Mouse (Mus musculus) splenic B cell, adult 2 months (primary cell): Measurements from ENCODE around the gene Eci2.
"Not testable (repeated sequence)": the region's sequence is repeated elsewhere in the genome, so short reads cannot be mapped to it uniquely, and the experiment has no call there.

Experiments used
- DNase-seq: peaks from one replicate; pipeline ENCODE4 v3.0.0-alpha.2; 2011; ENCODE audit warnings: low read depth, low spot score
- H3K27me3 ChIP-seq: 2 replicates; pipeline ENCODE4 v1.6.1; 2012; ENCODE audit warnings: mild to moderate bottlenecking, low read length, moderate library complexity, mixed read lengths; ENCODE audit not compliant: control insufficient read depth, poor library complexity, insufficient read depth, severe bottlenecking
- H3K36me3 ChIP-seq: 2 replicates; pipeline ENCODE4 v1.6.1; 2012; ENCODE audit warnings: mild to moderate bottlenecking, low read length, moderate library complexity, mixed read lengths; ENCODE audit not compliant: control insufficient read depth, poor library complexity, insufficient read depth, severe bottlenecking

Eci2 gene

GRCm38 (mm10) chr13:34965647-34966046, 61.2 kb downstream of the Eci2 start:
- not testable (repeated sequence) for DNase-seq, H3K27me3 ChIP-seq, H3K36me3 ChIP-seq

- DNase-seq: no peak
- Histone ChIP-seq H3K27me3 (0 out of 2 replicates have a peak, but pooled peaks cover 2% of the 10 kb centered on the region), H3K36me3 (no peaks in the 10 kb centered on the region)
Measured at GRCm38 (mm10) chr13:34964866-34965265, 62.0 kb downstream of the Eci2 start.

- no peak for DNase-seq
- H3K36me3 ChIP-seq: no peaks in the 10 kb centered on the region
- H3K27me3 ChIP-seq: 0 out of 2 replicates have a peak, but pooled peaks cover 2% of the 10 kb centered on the region
Measured at GRCm38 (mm10) chr13:34964419-34964818, 62.5 kb downstream of the Eci2 start.

- DNase-seq: no peak
- H3K36me3 ChIP-seq: no peaks in the 10 kb centered on the region
- H3K27me3 ChIP-seq: 0 out of 2 replicates have a peak, but pooled peaks cover 2% of the 10 kb centered on the region
Measured at GRCm38 (mm10) chr13:34963511-34964397, 63.1 kb downstream of the Eci2 start, which contains the start of gene Eci3. Gene Eci3 (minus strand): TSS chr13:34963810.

GRCm38 (mm10) chr13:34960996-34961770, 65.7 kb downstream of the Eci2 start:
- H3K36me3 ChIP-seq: no peaks in the 10 kb centered on the region
- H3K27me3 ChIP-seq: 0 out of 2 replicates have a peak, but pooled peaks cover 2% of the 10 kb centered on the region
- DNase-seq: no peak

GRCm38 (mm10) chr13:34958158-34958557, 68.7 kb downstream of the Eci2 start:
- not testable (repeated sequence) for H3K27me3 ChIP-seq, H3K36me3 ChIP-seq, DNase-seq

- no peak for DNase-seq
- Histone ChIP-seq H3K36me3 (no peaks in the 10 kb centered on the region), H3K27me3 (no peaks in the 10 kb centered on the region)
Measured at GRCm38 (mm10) chr13:34956901-34957300, 70.0 kb downstream of the Eci2 start.

GRCm38 (mm10) chr13:34951437-34951836, 75.5 kb downstream of the Eci2 start:
- DNase-seq: not testable (repeated sequence)

GRCm38 (mm10) chr13:34942370-34942769, 84.5 kb downstream of the Eci2 start:
- Histone ChIP-seq H3K27me3 (no peaks in the 10 kb centered on the region), H3K36me3 (no peaks in the 10 kb centered on the region)
- DNase-seq: no peak

More at GRCm38 (mm10) chr13:34951437-34951836, 75.5 kb downstream of the Eci2 start:
- H3K27me3 ChIP-seq, H3K36me3 ChIP-seq: not testable (repeated sequence)

- Histone ChIP-seq H3K27me3 (no peaks in the 10 kb centered on the region), H3K36me3 (no peaks in the 10 kb centered on the region)
- DNase-seq: no peak
Measured at GRCm38 (mm10) chr13:34934931-34935644, 91.8 kb downstream of the Eci2 start.
